Mouse (Mus musculus) hindbrain, embryonic 13.5 days (tissue): ENCODE results near the gene Mzt1. TPM values are rescaled to one million over a fixed set of nuclear protein-coding genes. Genes with fewer than 3 reads are reported as not detected.

Experiments used
- ATAC-seq: fragments of 200-750 bp; cut with Nextera tagmentation; 2 replicates; pipeline ENCODE4 v1.8.0; 2017; ENCODE audit warnings: moderate TSS enrichment; ENCODE audit not compliant: low FRiP score
- H3K27ac ChIP-seq: fragments of 300-500 bp; sonication (generic); 2 replicates; pipeline ENCODE4 v1.5.1; 2015; ENCODE audit warnings: inconsistent platforms, mild to moderate bottlenecking, moderate library complexity
- H3K27me3 ChIP-seq: fragments of 300-500 bp; sonication (generic); 2 replicates; pipeline ENCODE4 v1.6.1; 2015; ENCODE audit warnings: mild to moderate bottlenecking, inconsistent platforms
- H3K36me3 ChIP-seq: fragments of 300-500 bp; sonication (generic); 2 replicates; pipeline ENCODE4 v1.6.1; 2015; ENCODE audit warnings: mild to moderate bottlenecking, inconsistent platforms
- H3K4me1 ChIP-seq: fragments of 300-500 bp; sonication (generic); replicated peaks from 2 replicates; pipeline ENCODE4 v1.6.1; 2015; ENCODE audit warnings: inconsistent platforms
- H3K4me2 ChIP-seq: fragments of 300-500 bp; sonication (generic); 2 replicates; pipeline ENCODE4 v1.6.1; 2015; ENCODE audit warnings: inconsistent platforms, mild to moderate bottlenecking, moderate library complexity
- H3K4me3 ChIP-seq: fragments of 300-500 bp; sonication (generic); 2 replicates; pipeline ENCODE4 v1.5.1; 2015; ENCODE audit warnings: mild to moderate bottlenecking, inconsistent platforms
- H3K9ac ChIP-seq: fragments of 300-500 bp; sonication (generic); 2 replicates; pipeline ENCODE4 v1.6.1; 2015; ENCODE audit warnings: mild to moderate bottlenecking, inconsistent platforms
- H3K9me3 ChIP-seq: fragments of 300-500 bp; sonication (generic); 2 replicates; pipeline ENCODE4 v1.6.1; 2016; ENCODE audit warnings: inconsistent platforms
- WGBS: fragments of 180-500 bp; shearing (Covaris S2); methylation state at CpG from one replicate; pipeline ENCODE4 v1.1.7; 2015; 5-methylcytosine and 5-hydroxymethylcytosine counted together
- polyA plus RNA-seq: library from polyadenylated mRNA; unstranded; fragments of >200 nt; fragmentation: Nextera tagmentation; extraction: Ambion mirVana; gene quantifications from 2 replicates; pipeline ENCODE4 v1.2.1, GENCODE M21; 2015

The Mzt1 gene
- polyA plus RNA-seq, 1 experiment from 2014 or later: 125 TPM

GRCm38 (mm10) chr14:98994218-98994617, 51.7 kb downstream of the Mzt1 start, which contains the start of gene Rpl36a-ps1:
TSS of gene Rpl36a-ps1 (minus strand) at chr14:98994318.
- H3K9ac ChIP-seq: no peak within 1 kb of the TSS
- no peaks in the 10 kb centered on the region for H3K4me1 ChIP-seq
- H3K4me3 ChIP-seq: no peak within 1 kb of the TSS
- ATAC-seq: no peak
- H3K36me3 ChIP-seq: no peaks in the 10 kb centered on the region
- H3K4me2 ChIP-seq: no peak within 1 kb of the TSS
- H3K27ac ChIP-seq: no peak within 1 kb of the TSS
- no peaks in the 10 kb centered on the region for H3K27me3 ChIP-seq
- H3K9me3 ChIP-seq: no peaks in the 10 kb centered on the region; the same call in 1 of the 2 replicates
- 94% methylated on average over 7 of the region's 7 CpGs for WGBS

GRCm38 (mm10) chr14:98992482-98992881, 53.5 kb downstream of the Mzt1 start:
- no peak overlapping the region for H3K9ac ChIP-seq
- H3K9me3 ChIP-seq: no peaks in the 10 kb centered on the region; the same call in 1 of the 2 replicates
- H3K36me3 ChIP-seq: no peaks in the 10 kb centered on the region
- WGBS: 89% methylated on average over 2 of the region's 2 CpGs
- no peaks in the 10 kb centered on the region for H3K27me3 ChIP-seq
- no peak for ATAC-seq
- no peaks in the 10 kb centered on the region for H3K4me1 ChIP-seq
- no peak overlapping the region for H3K27ac ChIP-seq
- no peak overlapping the region for H3K4me3 ChIP-seq
- H3K4me2 ChIP-seq: no peak overlapping the region

GRCm38 (mm10) chr14:98990636-98991035, 55.3 kb downstream of the Mzt1 start:
- 71% methylated on average over 3 of the region's 3 CpGs for WGBS
- no peak for ATAC-seq

GRCm38 (mm10) chr14:98989818-98990217, 56.1 kb downstream of the Mzt1 start:
- H3K9ac ChIP-seq: no peak overlapping the region
- H3K27me3 ChIP-seq: no peaks in the 10 kb centered on the region
- H3K36me3 ChIP-seq: no peaks in the 10 kb centered on the region
- H3K27ac ChIP-seq: no peak overlapping the region
- no peak for ATAC-seq
- WGBS: 63% methylated on average over 3 of the region's 3 CpGs
- H3K4me2 ChIP-seq: no peak overlapping the region
- no peak overlapping the region for H3K4me3 ChIP-seq
- no peaks in the 10 kb centered on the region for H3K9me3 ChIP-seq
- H3K4me1 ChIP-seq: no peaks in the 10 kb centered on the region

More at GRCm38 (mm10) chr14:98990636-98991035, 55.3 kb downstream of the Mzt1 start:
- Histone ChIP-seq H3K4me1 (no peaks in the 10 kb centered on the region), H3K27ac (no peak overlapping the region), H3K27me3 (no peaks in the 10 kb centered on the region), H3K4me3 (no peak overlapping the region), H3K9me3 (no peaks in the 10 kb centered on the region), H3K36me3 (no peaks in the 10 kb centered on the region), H3K4me2 (no peak overlapping the region), H3K9ac (no peak overlapping the region)

Other genes starting within 250 kb of the Mzt1 start
- gene Rpl36a-ps1, start 51.8 kb downstream of the Mzt1 start, polyA plus RNA-seq: 0.74 TPM in 1 of 2 replicates, not detected in the other
- 18.7 and 21.5 TPM in 2 replicates for gene Bora, start 88 bp upstream of the Mzt1 start, polyA plus RNA-seq
- 17.6 and 19.8 TPM in 2 replicates for gene Pibf1, start 53.3 kb upstream of the Mzt1 start, polyA plus RNA-seq
- gene Dis3, start 53.6 kb upstream of the Mzt1 start, polyA plus RNA-seq: 20.5 and 26.3 TPM in 2 replicates